Mouse (Mus musculus) forebrain, postnatal 0 days (tissue): ENCODE measurements around the gene Nfib. TPM values are rescaled to one million over a fixed set of nuclear protein-coding genes. Genes with fewer than 3 reads are reported as not detected.

Experiments used
- ATAC-seq: fragments of 200-750 bp; cut with Nextera tagmentation; 2 replicates; pipeline ENCODE4 v1.8.0; 2017; ENCODE audit warnings: mild to moderate bottlenecking, moderate library complexity
- DNase-seq: peaks from one replicate; pipeline ENCODE4 v3.0.0-alpha.2; 2015
- H3K27ac ChIP-seq: fragments of 300-500 bp; sonication (generic); 2 replicates; pipeline ENCODE4 v1.5.1; 2014; ENCODE audit warnings: low read depth, mild to moderate bottlenecking, antibody characterized with exemption, low read length, moderate library complexity, mixed read lengths
- H3K27me3 ChIP-seq: fragments of 300-500 bp; sonication (generic); 2 replicates; pipeline ENCODE4 v1.6.1; 2014; ENCODE audit warnings: mild to moderate bottlenecking, low read length, mixed read lengths; ENCODE audit not compliant: insufficient read depth
- H3K36me3 ChIP-seq: fragments of 300-500 bp; sonication (generic); 2 replicates; pipeline ENCODE4 v1.6.1; 2014; ENCODE audit warnings: mild to moderate bottlenecking, moderate library complexity; ENCODE audit not compliant: insufficient read depth
- H3K4me1 ChIP-seq: fragments of 300-500 bp; sonication (generic); 2 replicates; pipeline ENCODE4 v1.6.1; 2014; ENCODE audit warnings: antibody characterized with exemption; ENCODE audit not compliant: insufficient read depth
- H3K4me2 ChIP-seq: fragments of 300-500 bp; sonication (generic); 2 replicates; pipeline ENCODE4 v1.6.1; 2014; ENCODE audit warnings: low read depth, mild to moderate bottlenecking, moderate library complexity
- H3K4me3 ChIP-seq: fragments of 300-500 bp; sonication (generic); 2 replicates; pipeline ENCODE4 v1.5.1; 2014; ENCODE audit warnings: low read depth, low read length, mixed read lengths
- H3K9ac ChIP-seq: fragments of 300-500 bp; sonication (generic); 2 replicates; pipeline ENCODE4 v1.6.1; 2014; ENCODE audit warnings: mild to moderate bottlenecking
- H3K9me3 ChIP-seq: fragments of 300-500 bp; sonication (generic); 2 replicates; pipeline ENCODE4 v1.6.1; 2016; ENCODE audit warnings: low read length
- CTCF ChIP-seq: sonication (generic); IDR thresholded peaks from 2 replicates; pipeline ENCODE4 v1.5.1; 2016; ENCODE audit warnings: antibody characterized with exemption, control low read depth, low read depth
- WGBS: fragments of 180-500 bp; shearing (Covaris S2); extraction: QIAGEN DNeasy Blood & Tissue Kit; methylation state at CpG from one replicate; pipeline ENCODE4 v1.1.7; 2014; 5-methylcytosine and 5-hydroxymethylcytosine counted together
- polyA plus RNA-seq: library from polyadenylated mRNA; unstranded; fragments of >200 nt; fragmentation: Nextera tagmentation; extraction: Ambion mirVana; gene quantifications from 2 replicates; pipeline ENCODE4 v1.2.1, GENCODE M21; 2015
- total RNA-seq: library from RNA; depleted of rRNA; stranded (reverse); fragments of >200 nt; gene quantifications from 2 replicates; pipeline ENCODE4 v1.2.3, GENCODE M21; 2014

Nfib gene
- total and polyA plus RNA-seq, 2 experiments from 2014 or later = 69.0 to 135 TPM

DNA sequence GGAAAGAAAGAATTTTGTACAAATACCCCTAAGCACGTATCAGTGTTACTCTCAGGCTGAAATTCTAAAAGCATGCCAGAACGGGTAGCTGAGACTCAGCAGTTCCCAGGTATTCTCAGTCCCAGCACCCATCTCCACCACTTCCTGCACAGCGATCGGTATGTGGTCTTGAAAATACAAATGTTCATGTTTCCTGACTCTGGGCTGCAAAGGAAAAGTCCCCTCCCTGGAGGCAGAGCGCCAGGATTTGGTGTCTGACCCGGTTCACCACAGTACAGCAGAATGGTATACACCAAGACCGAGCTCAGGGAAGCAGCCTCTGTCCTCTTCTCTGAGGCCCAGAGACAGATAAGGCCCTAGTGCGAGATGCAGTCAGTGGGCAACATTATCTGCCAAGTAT, 238.8 kb downstream of the Nfib start:
- no peak for ATAC-seq
- H3K27ac ChIP-seq = no peak overlapping the region
- H3K27me3 ChIP-seq = no peaks in the 10 kb centered on the region

DNA sequence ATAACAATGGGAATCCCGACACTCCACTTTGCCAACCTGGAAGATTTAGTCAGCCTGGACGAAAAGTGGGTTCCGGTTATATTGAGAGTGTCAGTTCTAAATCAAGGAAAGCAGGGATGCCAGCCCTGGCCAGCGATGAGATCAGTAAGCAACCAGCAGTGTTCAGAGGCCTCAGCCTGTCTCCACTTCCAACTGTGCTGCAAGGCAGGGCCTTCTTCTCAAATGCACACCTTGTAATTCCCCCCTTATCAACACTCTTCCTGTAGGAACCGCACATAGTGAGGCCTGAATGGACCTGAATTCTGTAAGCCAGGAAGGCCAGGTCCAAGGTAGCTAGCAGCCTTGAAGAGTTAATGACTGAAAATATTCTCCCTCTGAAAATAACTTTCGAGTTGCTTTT, 239.4 kb downstream of the Nfib start:
- Histone ChIP-seq H3K4me1 (peaks cover 33% of the 10 kb centered on the region), H3K9me3 (no peaks in the 10 kb centered on the region), H3K36me3 (no peaks in the 10 kb centered on the region), H3K27ac (0 out of 2 replicates have a peak overlapping the region, but pooled peaks have one; percentile 24), H3K4me3 (no peak overlapping the region), H3K27me3 (no peaks in the 10 kb centered on the region), H3K4me2 (no peak overlapping the region), H3K9ac (no peak overlapping the region)
- DNase-seq = no peak
- ATAC-seq = no peak
- 48% methylated on average over 6 of the region's 6 CpGs for WGBS
- TF ChIP-seq CTCF = no peak

More for the DNA sequence above, 238.8 kb downstream of the Nfib start:
- H3K9me3 ChIP-seq = no peaks in the 10 kb centered on the region
- 43% methylated on average over 8 of the region's 8 CpGs for WGBS
- no peaks in the 10 kb centered on the region for H3K36me3 ChIP-seq
- H3K4me2 ChIP-seq = no peak overlapping the region
- no peak overlapping the region for H3K9ac ChIP-seq
- H3K4me1 ChIP-seq = peaks cover 30% of the 10 kb centered on the region
- no peak for TF ChIP-seq CTCF
- H3K4me3 ChIP-seq = no peak overlapping the region
- DNase-seq = no peak

DNA sequence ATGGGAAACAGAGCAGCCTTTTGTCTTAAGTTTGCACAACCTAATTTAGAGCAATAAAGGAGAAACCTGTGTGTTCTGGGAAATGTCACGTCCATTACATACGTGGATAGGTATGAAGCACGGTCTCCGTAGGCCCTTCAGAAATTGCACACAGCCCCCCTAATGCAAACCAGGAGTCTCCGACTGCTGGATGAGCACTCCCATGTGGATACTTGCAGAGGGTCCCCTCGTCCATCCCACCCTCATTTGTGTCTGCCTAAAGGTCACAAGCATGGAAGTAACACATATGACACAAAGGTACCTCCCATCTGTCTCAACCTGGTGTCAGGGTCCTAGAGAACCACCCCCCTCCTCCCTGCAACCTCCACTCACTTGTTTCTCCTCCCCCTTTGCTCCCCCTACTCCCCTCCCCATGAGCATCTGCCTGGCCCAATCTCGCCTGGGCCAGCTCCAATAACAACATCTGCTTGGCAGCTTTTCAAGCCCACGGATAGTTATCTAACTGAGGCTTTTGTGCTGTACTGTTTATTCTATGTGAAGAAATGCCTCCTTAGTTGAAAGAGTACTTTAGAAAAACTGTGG, 241.4 kb downstream of the Nfib start:
- no peak overlapping the region for H3K4me2 ChIP-seq

DNA sequence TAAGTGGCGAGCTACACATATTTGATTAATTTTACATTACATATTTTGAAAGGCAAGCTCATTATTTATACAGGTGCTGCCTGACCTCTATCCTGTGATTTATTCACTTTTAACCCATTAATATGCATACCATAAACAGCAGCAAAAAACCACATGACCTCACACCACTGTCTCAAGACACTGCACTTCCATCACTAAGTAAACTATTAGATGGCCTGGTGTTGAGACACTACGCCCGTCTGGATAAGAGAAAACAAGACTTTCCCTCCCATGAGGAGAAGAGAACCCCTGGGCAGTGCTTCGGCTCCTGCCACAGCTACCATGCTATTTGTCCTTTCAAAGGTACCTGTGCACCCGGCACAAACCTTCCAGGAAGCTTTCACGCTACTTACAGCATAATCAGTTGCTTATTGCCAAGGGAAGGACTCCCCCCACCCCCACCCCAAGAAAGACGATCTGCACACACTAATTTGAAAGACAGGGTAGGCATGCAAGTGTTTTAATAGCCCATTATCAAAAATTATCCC, 242.3 kb downstream of the Nfib start:
- 51% methylated on average over 7 of the region's 7 CpGs for WGBS
- Histone ChIP-seq H3K36me3 (no peaks in the 10 kb centered on the region), H3K4me1 (peaks cover 35% of the 10 kb centered on the region), H3K9ac (no peak overlapping the region), H3K27ac (no peak overlapping the region; the same call in 1 of the 2 replicates), H3K27me3 (no peaks in the 10 kb centered on the region), H3K9me3 (no peaks in the 10 kb centered on the region), H3K4me2 (no peak overlapping the region), H3K4me3 (no peak overlapping the region)
- no peak for ATAC-seq
- DNase-seq = no peak
- no peak for TF ChIP-seq CTCF

More for the DNA sequence above, 241.4 kb downstream of the Nfib start:
- Histone ChIP-seq H3K4me1 (peaks cover 33% of the 10 kb centered on the region), H3K4me3 (no peak overlapping the region), H3K27ac (peak overlapping the region; percentile 54; the same call in 1 of the 2 replicates), H3K27me3 (no peaks in the 10 kb centered on the region), H3K9ac (no peak overlapping the region), H3K9me3 (no peaks in the 10 kb centered on the region), H3K36me3 (no peaks in the 10 kb centered on the region)
- WGBS = 39% methylated on average over 8 of the region's 8 CpGs
- DNase-seq (peak; percentile 68), ATAC-seq (peak; percentile 65)
- TF ChIP-seq CTCF = no peak

DNA sequence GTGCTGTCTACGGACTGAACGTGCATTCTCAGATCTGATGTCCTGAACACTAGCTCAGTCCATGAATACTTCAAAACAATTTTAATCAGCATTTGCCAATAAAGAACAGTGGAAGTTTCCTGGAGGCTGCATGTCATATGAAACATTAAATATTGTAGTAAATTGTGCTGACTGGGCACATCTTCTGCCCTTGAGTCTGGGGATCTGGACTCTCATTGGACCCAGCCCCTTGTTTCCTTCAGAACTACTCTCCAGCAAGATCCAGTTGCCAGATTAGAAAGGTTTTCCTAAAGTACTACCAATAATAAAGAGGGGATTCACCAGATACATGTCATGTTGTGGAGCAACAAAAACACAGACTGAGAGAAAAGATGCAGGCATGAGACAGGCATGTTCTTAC, 243.9 kb downstream of the Nfib start:
- Histone ChIP-seq H3K9ac (no peak overlapping the region), H3K4me2 (no peak overlapping the region), H3K4me1 (peaks cover 31% of the 10 kb centered on the region; the same call in 1 of the 2 replicates), H3K36me3 (no peaks in the 10 kb centered on the region), H3K9me3 (no peaks in the 10 kb centered on the region), H3K27me3 (no peaks in the 10 kb centered on the region), H3K4me3 (no peak overlapping the region), H3K27ac (no peak overlapping the region)
- TF ChIP-seq CTCF = no peak
- DNase-seq = no peak
- WGBS = 79% methylated on average over 2 of the region's 2 CpGs
- ATAC-seq = no peak

DNA sequence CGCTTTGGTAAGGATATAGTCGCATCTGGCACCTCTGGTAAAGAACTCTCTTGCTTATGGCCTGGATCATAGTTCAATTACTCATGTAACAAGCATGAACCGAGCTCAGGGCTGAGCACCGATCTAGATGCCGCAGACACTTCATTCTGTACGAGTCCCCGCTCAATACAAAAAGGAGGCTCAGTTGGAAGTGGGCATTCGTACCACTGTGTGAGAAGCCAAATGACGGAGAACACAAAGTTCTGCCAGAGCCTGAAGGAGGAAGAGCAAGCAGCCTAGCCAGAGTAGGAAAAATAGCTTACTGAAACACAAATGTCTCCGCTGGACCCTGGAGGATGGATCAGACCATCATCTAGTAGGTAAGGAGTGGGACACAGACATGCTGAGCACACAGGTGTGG, 246.7 kb downstream of the Nfib start:
- ATAC-seq (no peak), DNase-seq (no peak)
- Histone ChIP-seq H3K4me2 (no peak overlapping the region), H3K4me3 (no peak overlapping the region), H3K36me3 (no peaks in the 10 kb centered on the region; the same call in 1 of the 2 replicates), H3K9ac (no peak overlapping the region), H3K9me3 (no peaks in the 10 kb centered on the region), H3K27me3 (no peaks in the 10 kb centered on the region), H3K27ac (no peak overlapping the region), H3K4me1 (peaks cover 15% of the 10 kb centered on the region)
- WGBS = 84% methylated on average over 10 of the region's 10 CpGs
- TF ChIP-seq CTCF = no peak

DNA sequence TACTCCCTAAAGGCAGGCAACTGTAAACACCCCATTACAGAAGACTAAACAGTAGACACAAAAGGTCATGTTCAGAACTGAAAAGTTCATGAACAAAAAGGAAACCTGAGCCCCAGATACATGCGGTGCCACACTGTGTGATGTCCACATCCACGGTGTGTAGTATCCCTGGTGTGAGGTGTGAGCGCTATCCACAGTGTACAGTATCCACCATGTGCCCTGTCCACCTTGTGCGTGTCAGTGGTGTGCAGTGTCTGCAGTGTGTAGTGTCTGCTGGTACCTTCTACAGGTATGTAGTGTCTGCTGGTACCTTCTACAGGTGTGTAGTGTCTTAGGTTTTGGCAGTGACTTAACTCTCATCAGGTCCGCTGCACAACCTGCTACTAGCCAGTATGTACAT, 248.6 kb downstream of the Nfib start:
- no peak for TF ChIP-seq CTCF
- no peak for ATAC-seq
- Histone ChIP-seq H3K9ac (no peak overlapping the region), H3K4me3 (no peak overlapping the region), H3K9me3 (no peaks in the 10 kb centered on the region), H3K27me3 (no peaks in the 10 kb centered on the region), H3K36me3 (no peaks in the 10 kb centered on the region; the same call in 1 of the 2 replicates), H3K4me1 (peaks cover 12% of the 10 kb centered on the region; the same call in 1 of the 2 replicates), H3K4me2 (no peak overlapping the region), H3K27ac (no peak overlapping the region)
- DNase-seq = no peak
- WGBS = 91% methylated on average over 5 of the region's 5 CpGs
